Comparison of ENCODE assay signal across 33 mouse cellular contexts in the genomic region with DNA sequence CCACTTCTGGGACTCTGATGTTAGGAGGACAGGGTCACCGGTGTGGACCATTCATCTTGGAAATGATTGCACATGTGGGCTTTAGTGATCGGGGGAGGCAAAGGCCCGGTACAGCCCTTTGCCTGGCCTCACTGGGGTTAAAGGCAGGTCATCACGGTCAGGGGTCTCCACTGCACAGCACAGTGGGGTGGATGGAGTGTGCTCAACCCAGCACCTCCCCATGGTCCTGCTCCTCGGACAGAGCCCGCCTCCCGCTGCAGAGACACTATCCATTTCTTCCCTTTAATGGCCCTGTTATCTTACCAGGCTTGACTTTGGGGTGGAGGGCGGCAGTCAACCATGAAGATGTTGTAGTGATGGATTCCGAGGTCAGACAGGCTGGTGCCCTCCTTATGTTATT. TPM values are rescaled to one million over a fixed set of nuclear protein-coding genes. Genes with fewer than 3 reads are reported as not detected.
DNase-seq lines count a peak whose midpoint lies in the region; ATAC-seq lines count a peak whose summit lies in the region.
"Had no signal": no experiment of that assay in that cellular context is flagged by ENCODE, and none has a peak within 500 bp of the region (broad histone marks: within the 10 kb centered on the region; RNA-seq: fewer than 3 reads in every experiment).

No protein-coding gene starts in this region.

- no peak overlapping the region for H3K4me3 ChIP-seq in intestine, embryonic 14.5 days (ENCODE audit: low read depth, low read length)
- H3K4me3 ChIP-seq in intestine, embryonic 16.5 days (ENCODE audit: low read length): no peak overlapping the region
- H3K4me3 ChIP-seq in embryonic facial prominence, embryonic 15.5 days (replicated peaks): no peak overlapping the region
- H3K4me3 ChIP-seq: embryonic facial prominence, embryonic 13.5 days; erythroblast, embryonic 14.5 days; forebrain, embryonic 13.5 days; heart, embryonic 15.5 days; hindbrain, embryonic 13.5 days; layer of hippocampus, adult 2 months; limb, embryonic 15.5 days; liver, embryonic 13.5 days; midbrain, embryonic 13.5 days had no signal

- ATAC-seq in intestine, embryonic 14.5 days (replicated peaks; ENCODE audit: low FRiP score, low TSS enrichment, low read depth): no peak
- no peak for ATAC-seq in intestine, embryonic 16.5 days
- ATAC-seq in embryonic facial prominence, embryonic 15.5 days (ENCODE audit: insufficient number of reproducible peaks, low FRiP score, low TSS enrichment, low read depth): no peak
- ATAC-seq: CD4-positive, CD25-positive, alpha-beta regulatory T cell, adult 4 months; forebrain, embryonic 13.5 days; lung, postnatal 0 days; midbrain, embryonic 13.5 days had no signal

- H3K27ac ChIP-seq in intestine, embryonic 14.5 days (ENCODE audit: low read depth): peak overlapping the region; percentile 22; the same call in 1 of the 2 replicates
- no peak overlapping the region for H3K27ac ChIP-seq in intestine, embryonic 16.5 days (ENCODE audit: low read length)
- H3K27ac ChIP-seq in embryonic facial prominence, embryonic 15.5 days (replicated peaks): peak overlapping the region; percentile 86; the same call in 1 of the 2 replicates
- H3K27ac ChIP-seq: forebrain, embryonic 13.5 days; layer of hippocampus, adult 2 months; liver, embryonic 13.5 days; macrophage; midbrain, embryonic 13.5 days had no signal

- H3K27me3 ChIP-seq in intestine, embryonic 14.5 days (replicated peaks; ENCODE audit: control insufficient read depth, insufficient read depth, low read length): no peaks in the 10 kb centered on the region
- H3K27me3 ChIP-seq in intestine, embryonic 16.5 days (replicated peaks; ENCODE audit: control insufficient read depth, insufficient read depth, low read length): no peaks in the 10 kb centered on the region
- no peaks in the 10 kb centered on the region for H3K27me3 ChIP-seq in embryonic facial prominence, embryonic 15.5 days
- H3K27me3 ChIP-seq: embryonic facial prominence, embryonic 13.5 days; heart, embryonic 15.5 days; hindbrain, embryonic 13.5 days; limb, embryonic 15.5 days had no signal

- no peak overlapping the region for H3K9ac ChIP-seq in intestine, embryonic 14.5 days (ENCODE audit: low read length)
- no peak overlapping the region for H3K9ac ChIP-seq in intestine, embryonic 16.5 days (ENCODE audit: low read depth, low read length)
- no peak overlapping the region for H3K9ac ChIP-seq in embryonic facial prominence, embryonic 15.5 days
- H3K9ac ChIP-seq: embryonic facial prominence, embryonic 13.5 days; forebrain, embryonic 13.5 days; heart, embryonic 15.5 days; hindbrain, embryonic 13.5 days; limb, embryonic 15.5 days; liver, embryonic 13.5 days; midbrain, embryonic 13.5 days had no signal

- no peaks in the 10 kb centered on the region for H3K36me3 ChIP-seq in intestine, embryonic 14.5 days (ENCODE audit: control insufficient read depth, insufficient read depth, low read length)
- H3K36me3 ChIP-seq in intestine, embryonic 16.5 days (ENCODE audit: control insufficient read depth, insufficient read depth, low read length): no peaks in the 10 kb centered on the region
- no peaks in the 10 kb centered on the region for H3K36me3 ChIP-seq in embryonic facial prominence, embryonic 15.5 days
- H3K36me3 ChIP-seq: embryonic facial prominence, embryonic 13.5 days; heart, embryonic 15.5 days; hindbrain, embryonic 13.5 days; limb, embryonic 15.5 days; liver, embryonic 13.5 days; midbrain, embryonic 13.5 days had no signal

- 59% methylated on average over 9 of the region's 9 CpGs for WGBS in intestine, embryonic 14.5 days
- 64% methylated on average over 9 of the region's 9 CpGs for WGBS in intestine, embryonic 16.5 days
- 76% methylated on average over 9 of the region's 9 CpGs for WGBS in embryonic facial prominence, embryonic 15.5 days

- no peaks in the 10 kb centered on the region for H3K9me3 ChIP-seq in intestine, embryonic 14.5 days (ENCODE audit: control insufficient read depth, low read length)
- no peaks in the 10 kb centered on the region for H3K9me3 ChIP-seq in intestine, embryonic 16.5 days (ENCODE audit: control insufficient read depth, low read length)
- H3K9me3 ChIP-seq in embryonic facial prominence, embryonic 15.5 days (replicated peaks): no peaks in the 10 kb centered on the region
- H3K9me3 ChIP-seq: embryonic facial prominence, embryonic 13.5 days; forebrain, embryonic 13.5 days; heart, embryonic 15.5 days; hindbrain, embryonic 13.5 days; limb, embryonic 15.5 days; liver, embryonic 13.5 days; midbrain, embryonic 13.5 days had no signal

- H3K4me2 ChIP-seq in intestine, embryonic 14.5 days (ENCODE audit: low read length): no peak overlapping the region
- no peak overlapping the region for H3K4me2 ChIP-seq in intestine, embryonic 16.5 days (ENCODE audit: low read depth, low read length)
- H3K4me2 ChIP-seq in embryonic facial prominence, embryonic 15.5 days (replicated peaks): no peak overlapping the region
- H3K4me2 ChIP-seq: embryonic facial prominence, embryonic 13.5 days; forebrain, embryonic 13.5 days; heart, embryonic 15.5 days; hindbrain, embryonic 13.5 days; limb, embryonic 15.5 days; liver, embryonic 13.5 days; midbrain, embryonic 13.5 days had no signal

- peaks cover 53% of the 10 kb centered on the region for H3K4me1 ChIP-seq in intestine, embryonic 14.5 days (replicated peaks; ENCODE audit: control insufficient read depth, insufficient read depth, low read length)
- H3K4me1 ChIP-seq in intestine, embryonic 16.5 days (ENCODE audit: control insufficient read depth, insufficient read depth, low read length): peaks cover 56% of the 10 kb centered on the region
- peaks cover 65% of the 10 kb centered on the region for H3K4me1 ChIP-seq in embryonic facial prominence, embryonic 15.5 days

- no peak for DNase-seq in intestine, embryonic 14.5 days (ENCODE audit: low spot score)
- peak; percentile 1 for DNase-seq in ovary, postnatal 36 days (ENCODE audit: low spot score)
- DNase-seq in ovary, postnatal 10 days (ENCODE audit: low spot score): no peak
- no peak for DNase-seq in left cerebral cortex, adult 8-10 months (ENCODE audit: low spot score in 2 of 2)
- no peak for DNase-seq in lung, postnatal 4 days
- DNase-seq: adrenal gland, postnatal 25 days; cerebellum, adult 11-12 months; cerebellum, adult 9-11 months; gastrocnemius, postnatal 14 days; heart, postnatal 36 days; kidney, adult 8-10 months; kidney, postnatal 25 days; left cerebral cortex, postnatal 4 days; liver, embryonic 13.5 days; lung, adult 18-20 months; right cerebral cortex, adult 18-20 months; spleen, adult 18-20 months had no signal

RNA-seq across cellular contexts. Expression of gene Dlk1, which starts 48.9 kb away (rescaled TPM):
- polyA plus RNA-seq in intestine, embryonic 14.5 days (2014; fragmentation: Nextera tagmentation; extraction: Ambion mirVana): 398 and 437 TPM in 2 replicates
- polyA plus RNA-seq in intestine, embryonic 16.5 days (2015; fragmentation: Nextera tagmentation; extraction: Ambion mirVana): 325 and 385 TPM in 2 replicates
- 710 and 761 TPM in 2 replicates for polyA plus RNA-seq in embryonic facial prominence, embryonic 15.5 days (2015; fragmentation: Nextera tagmentation; extraction: Ambion mirVana)
- total RNA-seq in left cerebral cortex, adult 8-10 months (2022): 10 to 100 TPM; 12.6 to 16.4 (median 13.7) TPM
- total RNA-seq: common myeloid progenitor, adult 5-6 weeks; granulocyte monocyte progenitor cell, adult 5-6 weeks; megakaryocyte-erythroid progenitor cell, adult 5-6 weeks had no signal
- polyA plus RNA-seq: CD4-positive, CD25-positive, alpha-beta regulatory T cell, adult 4 months; macrophage had no signal
